Mouse (Mus musculus) liver, postnatal 0 days (tissue): ENCODE measurements around the gene Plch1. TPM values are rescaled to one million over a fixed set of nuclear protein-coding genes. Genes with fewer than 3 reads are reported as not detected.

Source experiments
- ATAC-seq: fragments of 200-750 bp; cut with Nextera tagmentation; 2 replicates; pipeline ENCODE4 v1.8.0; 2017; ENCODE audit warnings: mild to moderate bottlenecking, moderate library complexity
- DNase-seq: peaks from one replicate; pipeline ENCODE4 v3.0.0-alpha.2; 2016
- H3K27ac ChIP-seq: fragments of 300-500 bp; sonication (generic); 2 replicates; pipeline ENCODE4 v1.5.1; 2014; ENCODE audit warnings: antibody characterized with exemption, moderate library complexity, mild to moderate bottlenecking, low read depth
- H3K27me3 ChIP-seq: fragments of 300-500 bp; sonication (generic); 2 replicates; pipeline ENCODE4 v1.6.1; 2014; ENCODE audit warnings: low read length, control low read depth, mixed read lengths; ENCODE audit not compliant: insufficient read depth
- H3K36me3 ChIP-seq: fragments of 300-500 bp; sonication (generic); replicated peaks from 2 replicates; pipeline ENCODE4 v1.6.1; 2014; ENCODE audit warnings: mild to moderate bottlenecking, control low read depth, low read length, moderate library complexity, mixed read lengths; ENCODE audit not compliant: insufficient read depth
- H3K4me1 ChIP-seq: fragments of 300-500 bp; sonication (generic); 2 replicates; pipeline ENCODE4 v1.6.1; 2014; ENCODE audit warnings: antibody characterized with exemption, mild to moderate bottlenecking, control low read depth; ENCODE audit not compliant: insufficient read depth
- H3K4me2 ChIP-seq: fragments of 300-500 bp; sonication (generic); 2 replicates; pipeline ENCODE4 v1.6.1; 2014; ENCODE audit warnings: low read depth, mild to moderate bottlenecking, low read length, moderate library complexity, mixed read lengths
- H3K4me3 ChIP-seq: fragments of 300-500 bp; sonication (generic); 2 replicates; pipeline ENCODE4 v1.5.1; 2014; ENCODE audit warnings: low read depth, low read length
- H3K9ac ChIP-seq: fragments of 300-500 bp; sonication (generic); replicated peaks from 2 replicates; pipeline ENCODE4 v1.6.1; 2014; ENCODE audit warnings: mild to moderate bottlenecking, moderate library complexity
- H3K9me3 ChIP-seq: fragments of 300-500 bp; sonication (generic); 2 replicates; pipeline ENCODE4 v1.6.1; 2016; ENCODE audit warnings: mild to moderate bottlenecking, control low read depth, low read length, mixed read lengths
- CTCF ChIP-seq: sonication (generic); IDR thresholded peaks from 2 replicates; pipeline ENCODE4 v1.5.1; 2016; ENCODE audit warnings: antibody characterized with exemption, low read depth
- EP300 ChIP-seq: IDR thresholded peaks from 2 replicates; pipeline ENCODE4 v1.6.1; 2016; ENCODE audit warnings: antibody characterized with exemption, low read depth, mild to moderate bottlenecking
- WGBS: fragments of 180-500 bp; shearing (Covaris S2); extraction: QIAGEN DNeasy Blood & Tissue Kit; methylation state at CpG from one replicate; pipeline ENCODE4 v1.1.7; 2014; ENCODE audit not compliant: insufficient replicate concordance; 5-methylcytosine and 5-hydroxymethylcytosine counted together
- polyA plus RNA-seq: library from polyadenylated mRNA; unstranded; fragments of >200 nt; fragmentation: Nextera tagmentation; extraction: Ambion mirVana; gene quantifications from 2 replicates; pipeline ENCODE4 v1.2.1, GENCODE M21; 2015

Plch1 gene
- polyA plus RNA-seq, 1 experiment from 2014 or later: 0.04 TPM

DNA sequence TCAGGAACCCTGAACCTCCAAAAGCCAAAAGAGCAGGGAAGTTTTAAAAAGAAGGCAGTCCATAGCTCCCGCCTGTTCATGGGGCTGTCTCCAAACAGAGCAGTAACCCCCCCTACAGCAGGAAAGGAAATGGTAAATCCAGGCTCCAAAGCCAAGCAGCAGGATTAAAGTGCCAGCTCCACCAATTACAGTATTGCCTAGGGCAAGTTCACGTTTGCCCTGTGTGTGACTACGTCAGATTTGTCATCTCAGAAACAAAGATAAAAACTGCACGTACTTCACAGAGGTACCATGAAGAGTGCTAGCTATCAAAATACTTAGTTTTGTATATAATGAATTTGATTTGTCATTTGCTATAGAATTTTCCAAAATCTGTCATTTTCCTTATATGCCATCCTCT lies 55.1 kb downstream of the Plch1 start:
- TF ChIP-seq EP300: no peak
- no peak for TF ChIP-seq CTCF
- no peak for ATAC-seq

DNA sequence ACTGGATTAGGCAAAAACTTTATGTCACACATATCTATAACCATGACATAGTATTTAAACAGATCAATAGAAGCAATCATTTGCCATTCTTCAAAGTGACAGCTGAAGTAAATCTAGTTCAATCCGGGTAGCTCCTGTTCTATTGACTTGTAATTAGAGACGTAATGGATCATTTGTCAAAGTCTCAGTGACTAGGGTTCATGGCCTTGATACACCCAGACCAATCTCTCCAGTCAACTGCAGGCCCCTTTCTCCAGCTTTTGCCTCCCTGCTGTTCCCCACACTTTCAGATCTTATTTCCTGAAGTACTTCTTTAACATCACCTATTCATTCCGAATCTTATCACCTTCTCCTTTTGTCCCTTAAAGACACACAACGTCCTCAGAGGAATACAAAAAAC lies 56.8 kb downstream of the Plch1 start:
- Histone ChIP-seq H3K27me3 (no peaks in the 10 kb centered on the region), H3K9me3 (no peaks in the 10 kb centered on the region), H3K4me2 (no peak overlapping the region), H3K27ac (no peak overlapping the region), H3K4me1 (no peaks in the 10 kb centered on the region), H3K9ac (no peak overlapping the region), H3K36me3 (no peaks in the 10 kb centered on the region), H3K4me3 (no peak overlapping the region)
- no peak for DNase-seq
- ATAC-seq: no peak
- no peak for TF ChIP-seq CTCF
- TF ChIP-seq EP300: no peak
- 55% methylated on average over 4 of the region's 4 CpGs for WGBS

More for the DNA sequence above, 55.1 kb downstream of the Plch1 start:
- H3K27me3 ChIP-seq: no peaks in the 10 kb centered on the region
- H3K4me1 ChIP-seq: no peaks in the 10 kb centered on the region
- H3K9ac ChIP-seq: no peak overlapping the region
- no peak overlapping the region for H3K4me3 ChIP-seq
- H3K9me3 ChIP-seq: no peaks in the 10 kb centered on the region
- H3K36me3 ChIP-seq: no peaks in the 10 kb centered on the region
- no peak overlapping the region for H3K4me2 ChIP-seq
- H3K27ac ChIP-seq: no peak overlapping the region
- no peak for DNase-seq
- WGBS: 70% methylated on average over 4 of the region's 4 CpGs

DNA sequence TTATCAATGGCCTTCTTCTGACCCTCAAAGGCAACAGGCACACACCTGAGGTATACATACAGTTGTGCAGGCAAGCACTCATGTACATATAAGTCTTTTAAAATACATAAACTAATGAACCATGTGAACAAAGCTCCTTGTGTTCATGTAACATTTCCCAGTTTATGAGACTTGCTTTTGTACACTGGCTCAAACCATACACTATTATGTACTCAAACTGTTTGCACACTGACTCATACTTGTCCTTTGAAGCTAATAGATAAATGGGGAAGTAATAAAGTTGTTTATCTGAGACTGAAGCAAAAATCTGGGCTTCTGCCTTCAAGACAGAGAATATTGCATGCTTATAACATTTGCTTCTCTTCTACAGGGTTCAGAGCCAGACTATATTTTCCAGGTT lies 61.5 kb downstream of the Plch1 start:
- Histone ChIP-seq H3K9ac (no peak overlapping the region), H3K36me3 (no peaks in the 10 kb centered on the region), H3K27me3 (no peaks in the 10 kb centered on the region), H3K9me3 (no peaks in the 10 kb centered on the region), H3K4me3 (no peak overlapping the region), H3K4me2 (no peak overlapping the region), H3K4me1 (no peaks in the 10 kb centered on the region), H3K27ac (no peak overlapping the region)
- ATAC-seq: no peak
- no peak for DNase-seq
- TF ChIP-seq EP300 (no peak), CTCF (no peak)

DNA sequence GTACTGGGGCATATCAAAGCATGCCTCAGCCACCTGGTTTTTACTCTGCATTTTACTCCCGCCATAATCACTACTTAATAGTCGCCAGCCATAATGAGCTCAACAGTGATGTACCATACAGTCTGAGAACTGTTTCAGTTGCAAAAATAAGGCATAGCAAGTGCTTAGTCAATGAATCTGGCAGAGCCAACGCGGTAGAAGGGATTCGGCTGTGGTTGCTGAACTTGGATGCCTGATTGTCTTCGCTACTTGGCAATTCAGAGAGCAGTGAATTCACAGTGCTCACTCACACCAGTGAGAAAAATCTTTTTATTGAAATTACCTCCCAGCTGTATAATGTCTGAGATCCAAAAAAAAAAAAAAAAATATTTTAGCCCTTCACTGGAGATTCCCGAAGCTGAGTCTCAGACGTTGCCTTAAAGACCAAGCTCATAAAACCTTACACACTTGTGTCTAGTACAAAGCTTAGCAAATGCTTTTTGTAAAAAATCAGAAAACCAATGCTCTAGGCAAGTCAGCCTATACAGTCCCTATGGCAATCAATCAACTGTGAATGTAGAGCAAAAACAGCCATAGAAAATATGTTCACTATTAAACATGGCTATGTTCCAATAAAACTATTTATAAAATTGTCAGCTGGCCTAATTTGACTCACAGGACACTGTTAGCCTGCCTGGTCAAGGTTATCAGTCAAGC lies 62.2 kb downstream of the Plch1 start:
- no peaks in the 10 kb centered on the region for H3K36me3 ChIP-seq
- ATAC-seq: no peak
- no peaks in the 10 kb centered on the region for H3K9me3 ChIP-seq
- no peak for DNase-seq
- WGBS: 88% methylated on average over 8 of the region's 8 CpGs
- no peak for TF ChIP-seq CTCF
- no peak for TF ChIP-seq EP300
- H3K9ac ChIP-seq: no peak overlapping the region
- H3K27me3 ChIP-seq: no peaks in the 10 kb centered on the region
- H3K27ac ChIP-seq: no peak overlapping the region
- H3K4me3 ChIP-seq: no peak overlapping the region
- no peak overlapping the region for H3K4me2 ChIP-seq
- H3K4me1 ChIP-seq: no peaks in the 10 kb centered on the region

DNA sequence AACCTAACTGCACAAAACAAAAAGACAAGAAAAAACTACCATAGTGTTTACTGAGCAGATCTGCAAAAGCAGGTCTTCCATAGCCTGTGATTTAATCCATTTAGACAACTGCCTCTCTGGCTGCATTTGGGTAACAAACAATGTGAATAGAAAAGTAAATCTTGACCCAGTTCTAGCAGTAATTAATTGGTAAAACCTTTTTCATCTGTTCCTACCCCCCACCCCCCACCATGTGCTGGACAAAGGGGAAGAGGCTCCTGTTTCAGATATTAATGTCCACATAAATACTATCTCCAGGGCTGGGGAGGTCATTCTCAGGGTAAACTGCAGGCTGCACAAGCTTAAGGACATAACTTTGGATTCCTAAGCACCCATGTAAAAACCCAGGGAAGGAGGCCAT lies 63.5 kb downstream of the Plch1 start:
- Histone ChIP-seq H3K9ac (no peak overlapping the region), H3K4me3 (no peak overlapping the region), H3K9me3 (no peaks in the 10 kb centered on the region), H3K4me2 (no peak overlapping the region), H3K27me3 (no peaks in the 10 kb centered on the region), H3K36me3 (no peaks in the 10 kb centered on the region), H3K27ac (no peak overlapping the region), H3K4me1 (no peaks in the 10 kb centered on the region)
- DNase-seq (no peak), ATAC-seq (no peak)
- TF ChIP-seq EP300: no peak
- TF ChIP-seq CTCF: no peak

DNA sequence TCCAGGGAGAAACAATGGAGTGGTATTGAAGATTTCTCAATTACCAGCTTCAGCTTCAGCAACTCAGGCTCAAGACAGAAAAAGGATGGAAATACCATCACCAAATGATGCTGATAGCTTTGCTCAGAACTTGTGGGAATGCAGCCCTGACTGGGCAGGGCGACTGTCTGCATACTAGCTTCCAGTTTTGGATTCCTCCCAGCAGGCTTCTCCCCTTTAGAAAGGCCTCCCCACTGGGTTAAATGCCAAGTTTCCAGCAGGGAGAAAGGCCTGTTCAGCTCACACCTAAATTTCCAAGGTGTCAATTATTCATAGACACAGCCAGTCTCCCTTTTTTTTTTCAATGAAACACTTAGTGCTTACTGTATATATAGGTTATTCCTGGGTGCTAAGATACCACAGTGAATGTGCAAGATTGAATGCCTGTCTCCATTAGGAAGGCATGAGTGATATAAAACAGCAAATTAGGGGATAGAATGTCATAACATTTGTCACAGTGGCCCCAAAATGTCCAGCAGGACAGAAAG lies 75.3 kb downstream of the Plch1 start:
- no peak for TF ChIP-seq CTCF
- TF ChIP-seq EP300: no peak
- Histone ChIP-seq H3K36me3 (no peaks in the 10 kb centered on the region), H3K4me1 (no peaks in the 10 kb centered on the region), H3K4me3 (no peak overlapping the region), H3K9ac (no peak overlapping the region), H3K9me3 (no peaks in the 10 kb centered on the region), H3K4me2 (no peak overlapping the region), H3K27me3 (no peaks in the 10 kb centered on the region), H3K27ac (no peak overlapping the region)
- WGBS: 29% methylated on average over 1 of the region's 1 CpGs
- no peak for ATAC-seq
- no peak for DNase-seq

DNA sequence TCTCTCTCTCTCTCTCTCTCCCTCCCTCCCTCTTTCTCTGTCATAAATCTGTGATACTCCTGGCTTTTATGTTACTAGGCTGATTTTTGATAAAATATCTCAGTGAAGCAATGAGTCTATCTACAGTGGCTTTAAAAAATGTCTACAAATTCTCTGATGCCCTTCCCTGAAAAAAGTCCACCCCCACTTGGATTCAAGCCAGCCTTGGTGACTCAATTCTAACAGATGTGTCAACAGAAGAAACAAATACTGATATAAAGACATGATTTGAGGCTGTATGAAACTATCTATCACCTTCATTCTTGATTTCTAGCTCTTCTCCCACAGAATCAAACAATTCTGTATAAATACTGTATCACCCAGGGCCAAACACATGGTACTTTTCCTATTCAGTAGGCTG lies 76.6 kb downstream of the Plch1 start:
- Histone ChIP-seq H3K4me1 (no peaks in the 10 kb centered on the region), H3K4me2 (no peak overlapping the region), H3K9ac (no peak overlapping the region), H3K27me3 (no peaks in the 10 kb centered on the region), H3K36me3 (no peaks in the 10 kb centered on the region), H3K4me3 (no peak overlapping the region), H3K27ac (no peak overlapping the region), H3K9me3 (no peaks in the 10 kb centered on the region)
- TF ChIP-seq EP300: no peak
- no peak for TF ChIP-seq CTCF
- DNase-seq (peak; percentile 13), ATAC-seq (no peak)
